21 mouse cellular contexts compared by ENCODE assay signal in genomic region chr8:4411836-4412235, GRCm38 (mm10).
"Had no signal": no experiment of that assay in that cellular context is flagged by ENCODE, and none has a peak within 500 bp of the region (broad histone marks: within the 10 kb centered on the region; RNA-seq: fewer than 3 reads in every experiment).

No protein-coding gene starts in this region.

- DNase-seq: gastrocnemius, adult 2 months; gastrocnemius, postnatal 10 days; gastrocnemius, postnatal 25 days; heart, adult 2 months; kidney, adult 11 months; kidney, adult 2 months; kidney, postnatal 10 days; kidney, postnatal 25 days; kidney, postnatal 4 days; liver had no signal

- H3K36me3 ChIP-seq: heart, embryonic 13.5 days; heart, embryonic 15.5 days; hindbrain, embryonic 13.5 days; hindbrain, embryonic 15.5 days; limb, embryonic 10.5 days; limb, embryonic 12.5 days had no signal

- H3K4me3 ChIP-seq: gastrocnemius, adult 2 months; heart, adult 2 months; heart, embryonic 13.5 days; heart, embryonic 15.5 days; hindbrain, embryonic 13.5 days; hindbrain, embryonic 15.5 days; layer of hippocampus, adult 2 months; left cerebral cortex, adult 2 months; limb, embryonic 10.5 days; limb, embryonic 12.5 days had no signal

- H3K27me3 ChIP-seq: heart, embryonic 13.5 days; heart, embryonic 15.5 days; hindbrain, embryonic 13.5 days; hindbrain, embryonic 15.5 days; limb, embryonic 12.5 days had no signal

- H3K4me1 ChIP-seq: hindbrain, embryonic 13.5 days; hindbrain, embryonic 15.5 days; limb, embryonic 10.5 days had no signal

- H3K4me2 ChIP-seq: heart, embryonic 11.5 days; heart, embryonic 13.5 days; heart, embryonic 15.5 days; hindbrain, embryonic 13.5 days; hindbrain, embryonic 15.5 days; limb, embryonic 12.5 days; liver, embryonic 11.5 days had no signal

- H3K9ac ChIP-seq: heart, embryonic 13.5 days; heart, embryonic 15.5 days; hindbrain, embryonic 13.5 days; hindbrain, embryonic 15.5 days; limb, embryonic 12.5 days had no signal

- H3K27ac ChIP-seq: gastrocnemius, adult 2 months; heart, adult 2 months; heart, embryonic 13.5 days; hindbrain, embryonic 13.5 days; hindbrain, embryonic 15.5 days; hindbrain, postnatal 0 days; layer of hippocampus, adult 2 months; left cerebral cortex, adult 2 months; limb, embryonic 10.5 days; limb, embryonic 12.5 days had no signal

- H3K9me3 ChIP-seq: heart, embryonic 13.5 days; heart, embryonic 15.5 days; hindbrain, embryonic 13.5 days; hindbrain, embryonic 15.5 days; limb, embryonic 10.5 days; limb, embryonic 12.5 days had no signal
